Mouse (Mus musculus): ENCODE results near the gene Rps17. TPM values are rescaled to one million over a fixed set of nuclear protein-coding genes. Genes with fewer than 3 reads are reported as not detected.

Rps17 gene
- total RNA-seq, 2 experiments from 2014 or later: 997 to 1,016 TPM

DNA sequence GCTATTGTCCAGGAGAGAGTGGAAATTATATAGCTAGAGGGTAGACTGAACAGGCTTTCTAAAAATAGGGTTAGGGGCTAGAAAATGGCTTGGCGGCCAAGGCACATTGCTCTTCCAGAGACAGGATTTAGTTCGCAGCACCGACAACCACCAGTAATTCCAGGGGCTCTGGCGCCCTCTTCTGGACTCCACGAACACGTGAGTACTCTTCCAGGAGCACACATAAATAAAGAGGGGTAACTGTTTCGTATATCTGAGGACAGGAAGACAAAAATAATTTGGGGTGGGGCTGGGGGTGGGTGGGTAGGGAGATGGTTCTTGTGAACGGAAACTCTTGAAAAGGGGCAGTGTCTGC, 8.6 kb downstream of the Rps17 start:
- peak; percentile 63 to 77 for DNase-seq
- intact Hi-C loops (cut with DNase I): loop anchor here (1.0 kb wide), 2 partner anchors 126 to 169 kb away; no protein-coding TSS in a partner anchor

DNA sequence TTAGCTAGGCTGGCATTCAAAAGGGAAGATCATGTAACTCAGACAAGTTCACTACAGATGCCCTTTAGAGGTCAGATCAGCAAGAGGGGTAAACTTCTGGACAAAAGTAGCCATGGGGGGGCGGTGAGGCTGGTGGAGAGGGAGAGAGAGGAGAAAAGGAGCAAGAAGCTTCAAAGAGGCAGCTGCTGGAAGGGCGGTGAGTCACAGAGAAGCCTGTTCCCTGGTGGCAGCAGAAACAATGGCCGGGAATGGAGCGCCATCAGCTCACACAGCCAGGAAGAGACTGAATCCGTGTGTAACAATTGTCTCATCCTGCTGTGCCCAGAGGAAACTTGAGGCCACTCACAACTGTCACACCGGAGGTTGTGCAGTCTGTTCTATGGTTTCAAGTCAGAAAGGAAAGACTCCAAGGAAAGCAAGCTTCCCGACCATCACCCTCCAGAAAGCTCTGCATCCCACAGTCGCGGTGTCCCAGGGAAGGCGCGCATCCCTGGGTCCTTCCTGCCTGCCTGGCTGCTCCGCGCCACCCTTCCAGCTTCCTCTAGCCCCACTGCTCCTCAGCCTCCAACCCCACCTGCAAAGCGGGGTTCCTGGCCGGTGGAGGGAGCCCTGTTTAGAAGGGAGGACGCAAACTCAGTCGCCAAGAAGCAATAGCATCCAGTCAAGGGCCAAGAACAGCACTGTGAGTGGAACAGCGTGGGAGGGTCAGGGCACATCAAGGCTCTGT, 9.2 kb downstream of the Rps17 start:
- intact Hi-C loops (cut with DNase I): loop anchor here (1.0 kb wide), 2 partner anchors 126 to 169 kb away; no protein-coding TSS in a partner anchor
- DNase-seq: peak; percentile 46 to 58

DNA sequence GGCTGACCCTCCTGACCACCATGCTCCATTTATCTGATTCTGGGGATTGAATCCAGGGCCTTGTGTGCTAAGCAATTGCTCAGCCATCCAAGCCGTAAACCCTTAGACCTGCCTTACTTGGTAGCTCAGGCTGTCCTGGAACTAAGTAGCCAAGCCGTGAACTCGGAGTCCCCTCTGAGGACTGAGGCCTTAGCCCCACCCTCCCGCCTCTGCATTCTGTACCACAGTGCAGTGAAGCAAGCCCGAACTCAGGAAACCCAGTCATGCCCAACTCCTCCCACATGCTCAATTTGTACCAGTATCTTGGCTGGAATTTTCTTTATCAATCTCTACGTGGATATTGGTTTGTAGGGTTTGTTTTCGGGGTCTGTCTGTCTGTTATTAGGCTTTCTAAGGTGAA, 13.2 kb downstream of the Rps17 start:
- intact Hi-C loops (cut with DNase I): no loop called here
- DNase-seq: no peak

DNA sequence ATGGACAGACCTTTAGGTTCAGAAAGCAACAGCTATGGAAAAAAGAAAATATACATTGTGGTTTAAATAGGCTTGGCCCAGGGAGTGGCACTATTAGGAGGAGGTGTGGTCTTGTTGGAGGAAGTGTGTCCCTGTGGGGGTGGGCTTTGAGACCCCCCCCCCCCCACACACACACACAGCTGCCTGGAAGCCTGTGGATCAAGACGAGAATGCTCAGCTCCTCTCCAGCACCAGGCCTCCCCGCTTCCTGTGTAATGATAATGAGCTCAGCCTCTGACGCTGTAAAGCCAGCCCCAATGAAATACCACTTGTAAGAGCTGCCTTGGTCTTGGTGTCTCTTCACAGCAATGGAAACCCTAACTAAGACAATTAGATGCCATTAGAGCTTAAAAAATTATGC, 14.3 kb downstream of the Rps17 start:
- intact Hi-C loops (cut with DNase I): no loop called here
- DNase-seq: no peak

DNA sequence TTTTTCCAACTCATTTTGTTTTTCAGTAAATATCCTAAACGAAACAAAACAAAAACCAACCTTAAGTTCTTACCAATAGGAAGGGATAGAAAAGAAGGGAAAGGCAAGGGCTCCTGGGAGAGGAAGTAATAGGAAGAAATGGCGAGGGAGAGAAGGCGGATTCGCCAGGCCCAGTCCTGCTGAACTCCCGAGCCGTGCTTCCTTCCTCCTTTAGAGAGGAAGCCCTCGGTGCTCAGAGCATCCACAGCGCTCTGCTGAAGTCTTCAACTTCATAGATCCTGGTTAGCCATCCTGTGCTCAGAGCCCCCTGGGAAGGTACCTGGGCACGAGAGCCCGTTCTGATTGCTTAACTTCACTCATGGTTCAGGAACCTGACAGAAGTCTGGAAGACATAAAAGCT, 17.4 kb downstream of the Rps17 start:
- DNase-seq: no peak
- intact Hi-C loops (cut with DNase I): no loop called here

DNA sequence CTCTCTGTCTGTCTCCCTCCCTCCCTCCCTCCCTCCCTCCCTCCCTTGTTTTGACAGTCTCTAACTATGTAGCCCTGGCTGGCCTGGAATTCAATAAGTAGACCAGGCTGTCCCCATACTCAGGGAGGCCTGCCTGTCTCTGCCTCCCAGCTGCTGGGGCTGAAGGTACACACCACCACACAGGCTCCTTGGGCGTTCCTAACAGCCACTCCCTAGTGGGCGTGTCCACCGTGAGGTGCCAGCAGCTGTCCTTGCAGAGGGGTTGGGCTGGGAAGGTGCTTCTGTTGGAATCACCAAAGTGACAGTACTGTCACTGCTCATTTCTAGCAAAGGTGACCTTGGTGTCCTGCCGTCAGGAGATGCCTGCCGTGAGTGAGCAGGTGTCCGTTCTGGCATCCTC, 18.2 kb downstream of the Rps17 start:
- intact Hi-C loops (cut with DNase I): no loop called here

DNA sequence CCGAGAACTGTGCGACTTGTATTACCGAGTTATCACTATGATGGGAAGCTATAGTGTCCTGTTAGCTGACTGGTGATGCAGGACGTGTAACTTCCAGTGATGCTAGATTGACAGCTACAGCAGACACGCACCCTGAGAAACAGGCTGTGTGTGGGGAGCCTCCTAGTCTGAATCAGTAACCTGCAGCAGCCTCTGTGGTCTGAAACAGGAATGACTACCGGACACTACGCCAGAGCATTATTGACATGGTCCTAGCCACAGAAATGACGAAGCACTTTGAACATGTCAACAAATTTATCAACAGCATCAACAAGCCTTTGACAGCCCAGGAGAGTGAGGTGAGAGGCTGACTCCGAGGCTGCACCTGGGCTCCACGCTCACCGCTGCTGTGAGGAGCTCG, 19.0 kb downstream of the Rps17 start:
- intact Hi-C loops (cut with DNase I): no loop called here
- DNase-seq: no peak

More for the DNA sequence above, 18.2 kb downstream of the Rps17 start:
- DNase-seq: no peak

DNA sequence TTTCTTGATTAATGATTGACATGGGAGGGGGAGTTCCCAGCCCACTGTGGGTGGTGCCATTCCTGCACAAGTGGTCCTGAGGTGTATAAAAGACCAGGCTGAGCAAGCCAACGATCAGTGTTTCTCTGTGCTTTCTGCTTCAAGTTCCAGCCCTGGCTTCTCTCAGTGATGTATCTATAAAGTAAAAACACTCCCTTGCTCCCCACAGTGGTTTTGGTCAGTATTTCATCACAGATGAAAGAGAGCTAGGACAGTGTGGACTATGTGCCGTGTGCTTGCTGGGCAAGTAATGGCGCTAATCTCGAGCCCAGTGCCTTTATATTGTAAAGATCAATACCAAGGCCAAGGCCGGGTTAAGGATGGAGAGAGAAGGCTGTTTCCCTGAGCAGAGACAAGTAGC, 23.3 kb downstream of the Rps17 start:
- intact Hi-C loops (cut with DNase I): no loop called here
- DNase-seq: no peak

DNA sequence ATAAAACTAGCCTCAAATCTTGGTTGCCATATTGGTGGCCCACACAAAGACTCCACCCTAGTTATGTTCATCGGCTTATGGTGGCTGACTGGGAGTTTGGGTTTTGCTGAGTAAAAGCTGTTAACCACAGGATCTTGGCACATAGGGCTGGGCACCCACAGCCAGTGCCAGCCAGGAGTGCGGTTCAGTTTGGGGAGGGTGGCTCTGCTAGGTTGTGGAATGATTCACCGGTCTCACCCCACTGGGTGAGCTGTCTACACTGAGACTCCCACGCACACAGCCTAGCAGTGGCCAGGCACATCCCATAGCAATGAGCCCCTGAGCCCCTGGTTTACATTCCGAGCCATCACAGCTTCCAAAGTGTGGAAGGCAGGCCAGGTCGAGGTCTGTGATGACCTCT, 25.3 kb downstream of the Rps17 start:
- no peak for DNase-seq
- intact Hi-C loops (cut with DNase I): no loop called here

DNA sequence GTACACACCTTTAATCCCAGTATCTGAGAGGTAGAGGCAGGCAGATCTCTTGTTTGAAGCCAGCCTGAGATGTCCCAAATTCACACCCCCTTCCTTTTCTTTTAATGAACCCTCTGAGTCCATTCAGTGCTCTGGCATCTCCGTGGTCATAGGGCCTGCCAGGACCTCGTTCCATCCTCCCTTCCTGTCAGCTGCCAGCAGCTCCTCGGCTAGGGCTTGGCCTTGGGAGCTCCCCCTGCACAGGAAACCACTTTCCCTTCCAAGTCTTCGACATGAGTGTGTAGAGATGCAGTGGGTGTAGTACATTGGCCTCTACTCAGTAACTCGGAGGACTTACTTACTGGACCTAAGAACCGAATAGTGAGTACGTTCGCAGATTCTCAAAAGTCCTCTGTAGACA, 29.5 kb downstream of the Rps17 start:
- DNase-seq: peak in 1 of 2 experiments; percentile 20

DNA sequence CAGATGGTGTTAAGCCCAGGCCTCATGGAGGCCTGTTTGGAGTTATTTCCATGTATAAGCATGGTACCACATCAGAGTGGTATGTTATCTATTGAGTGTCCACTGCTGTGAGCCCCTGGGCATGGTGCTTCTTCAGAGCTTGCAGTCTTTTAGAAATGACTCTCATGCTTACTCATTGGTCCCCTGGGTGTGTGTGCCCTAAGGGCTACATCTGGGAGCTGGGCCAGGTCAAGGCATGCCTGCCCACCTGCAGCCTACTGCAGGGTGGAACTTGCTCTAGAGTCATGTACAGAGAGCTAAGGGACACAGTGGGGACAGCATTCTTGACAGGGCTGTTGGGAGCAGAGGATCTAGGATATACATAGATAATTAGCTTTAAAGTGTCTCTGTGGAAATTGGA, 33.5 kb downstream of the Rps17 start:
- intact Hi-C loops (cut with DNase I): no loop called here

More for the DNA sequence above, 29.5 kb downstream of the Rps17 start:
- intact Hi-C loops (cut with DNase I): no loop called here

DNA sequence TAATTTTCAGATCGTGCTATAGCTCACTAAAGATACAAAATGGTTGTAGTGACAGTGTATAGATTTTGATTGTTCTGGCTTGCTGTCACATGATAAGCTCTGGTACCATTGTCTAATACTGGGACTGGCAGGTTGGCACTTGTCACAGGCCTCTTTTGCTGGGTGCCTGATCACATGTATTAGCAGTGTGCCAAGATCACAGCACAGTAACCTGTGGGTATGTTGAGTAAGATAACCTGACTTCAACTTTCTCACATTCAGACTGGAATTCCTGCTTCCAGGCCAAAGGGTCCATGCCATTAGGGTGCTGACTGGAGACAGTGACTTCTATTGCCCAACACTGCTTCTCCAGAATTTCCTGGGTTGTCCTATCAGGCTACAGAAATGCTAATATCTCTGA, 33.9 kb downstream of the Rps17 start:
- DNase-seq: no peak

More for the DNA sequence above, 33.5 kb downstream of the Rps17 start:
- DNase-seq: no peak

DNA sequence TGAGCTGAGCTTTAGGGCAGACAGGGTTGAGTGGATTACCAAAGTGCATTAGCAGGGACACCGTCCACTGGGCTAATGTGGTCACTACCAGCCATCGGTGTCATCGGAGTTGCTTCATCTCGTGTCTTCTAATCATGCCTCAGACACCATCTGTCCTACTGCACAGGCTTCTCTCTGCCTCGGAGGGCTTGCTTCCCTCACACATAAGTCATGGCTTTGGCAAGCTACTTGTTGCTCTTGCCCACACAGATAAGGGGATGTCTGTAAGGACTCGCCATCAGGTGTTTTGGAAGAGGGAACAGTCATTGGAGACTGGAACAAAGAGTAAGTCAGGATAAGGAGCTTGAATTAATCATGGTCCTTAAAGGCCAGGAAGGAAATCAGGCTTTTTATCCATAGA, 35.8 kb downstream of the Rps17 start:
- no peak for DNase-seq
- intact Hi-C loops (cut with DNase I): no loop called here

More for the DNA sequence above, 33.9 kb downstream of the Rps17 start:
- intact Hi-C loops (cut with DNase I): no loop called here

DNA sequence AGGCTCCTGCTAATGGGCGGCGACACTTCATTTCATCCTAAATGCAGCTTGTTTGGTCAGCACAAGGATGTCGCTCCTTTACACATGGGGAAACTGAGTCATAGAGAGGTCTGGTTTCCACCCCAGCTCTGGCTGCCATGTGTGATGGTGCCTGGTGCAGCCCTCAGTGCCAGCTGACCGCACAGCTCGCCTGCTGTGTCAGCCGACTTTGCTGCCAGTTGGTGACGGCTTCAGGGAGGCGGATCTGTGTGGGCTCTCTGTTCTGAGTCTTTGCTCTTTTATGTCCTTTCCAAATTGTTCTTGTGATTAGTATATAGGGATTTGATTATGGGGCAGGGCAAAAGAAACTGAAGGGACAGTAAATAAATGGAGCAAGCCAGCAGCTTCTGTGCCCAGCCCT, 37.3 kb downstream of the Rps17 start:
- intact Hi-C loops (cut with DNase I): no loop called here
- no peak for DNase-seq

DNA sequence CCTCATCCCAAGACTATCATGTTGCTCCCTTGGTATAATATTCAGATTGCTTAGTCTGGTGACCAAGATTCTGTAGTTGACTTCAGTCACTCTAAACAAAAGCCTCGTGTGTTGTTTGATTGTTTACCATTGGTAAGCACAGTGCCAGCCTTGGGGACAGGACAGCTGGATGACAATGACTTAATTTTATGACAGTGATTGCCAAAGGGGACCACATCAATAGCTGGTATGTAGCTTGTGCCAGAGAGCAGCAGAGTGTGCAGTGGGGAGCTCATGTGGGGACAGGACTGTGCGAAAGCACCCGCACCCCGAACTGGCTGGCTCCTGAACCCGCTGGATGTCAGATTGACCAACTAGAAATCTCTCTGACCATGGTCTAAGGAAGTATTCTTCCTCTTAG, 40.4 kb downstream of the Rps17 start:
- no peak for DNase-seq
- intact Hi-C loops (cut with DNase I): no loop called here

DNA sequence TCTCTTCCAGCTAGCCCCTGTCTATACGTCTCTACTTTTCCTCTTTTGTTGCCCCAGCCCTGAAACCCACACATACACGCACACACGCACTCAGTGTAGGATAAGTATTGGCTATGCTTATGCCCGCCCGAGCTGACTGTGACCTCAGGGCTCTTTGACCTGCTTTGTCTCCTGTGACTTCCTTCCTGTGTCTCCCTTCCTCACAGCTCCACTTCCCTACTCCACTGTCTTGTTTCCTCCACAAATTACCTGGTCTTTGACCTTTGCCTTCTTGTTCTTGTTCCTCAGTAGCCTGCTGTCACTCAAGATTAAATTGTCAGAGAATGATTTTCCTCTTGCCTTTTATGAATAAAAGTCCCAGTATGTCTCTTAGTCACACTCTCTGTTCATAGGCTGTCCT, 41.0 kb downstream of the Rps17 start:
- intact Hi-C loops (cut with DNase I): no loop called here
- no peak for DNase-seq

DNA sequence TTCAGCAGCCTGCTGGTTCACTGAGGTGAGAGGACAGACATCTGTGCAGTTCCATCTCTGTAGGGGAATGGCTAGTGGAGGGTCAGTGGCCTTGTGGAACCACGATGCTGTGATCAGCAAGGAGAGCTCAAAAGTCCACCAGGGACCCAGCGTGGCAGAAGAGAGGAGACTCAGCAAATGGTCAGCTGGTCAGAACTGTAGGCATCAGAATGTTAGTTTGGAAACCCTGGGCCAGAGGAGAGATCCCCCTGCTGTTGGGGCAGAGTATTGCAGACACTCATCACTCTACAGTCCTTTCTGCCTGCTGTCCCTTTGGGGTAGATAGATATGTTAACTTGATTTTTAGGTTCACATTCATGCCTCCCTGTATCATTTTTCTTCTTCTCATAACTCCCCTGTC, 41.4 kb downstream of the Rps17 start:
- no peak for DNase-seq
- intact Hi-C loops (cut with DNase I): no loop called here

DNA sequence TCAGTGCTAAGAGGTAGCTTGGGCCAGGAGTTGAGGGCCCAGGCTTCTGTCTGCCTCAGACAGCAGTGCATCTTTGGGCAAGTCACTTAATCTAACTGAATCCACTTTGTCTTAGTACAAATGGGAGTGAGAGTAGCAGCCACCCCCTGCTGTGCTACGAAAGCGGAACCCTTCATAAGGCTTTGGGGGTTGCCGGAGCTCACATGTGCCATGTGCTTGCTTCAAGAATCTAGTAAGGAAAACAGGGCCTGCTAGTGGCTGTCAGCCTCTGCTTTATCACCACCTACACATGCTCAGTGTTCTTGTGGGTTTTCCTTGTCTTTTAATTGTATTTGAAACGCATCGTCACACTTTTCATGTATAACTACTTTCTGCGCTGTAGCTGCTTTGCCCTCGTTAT, 43.7 kb downstream of the Rps17 start:
- intact Hi-C loops (cut with DNase I): no loop called here
- DNase-seq: no peak

DNA sequence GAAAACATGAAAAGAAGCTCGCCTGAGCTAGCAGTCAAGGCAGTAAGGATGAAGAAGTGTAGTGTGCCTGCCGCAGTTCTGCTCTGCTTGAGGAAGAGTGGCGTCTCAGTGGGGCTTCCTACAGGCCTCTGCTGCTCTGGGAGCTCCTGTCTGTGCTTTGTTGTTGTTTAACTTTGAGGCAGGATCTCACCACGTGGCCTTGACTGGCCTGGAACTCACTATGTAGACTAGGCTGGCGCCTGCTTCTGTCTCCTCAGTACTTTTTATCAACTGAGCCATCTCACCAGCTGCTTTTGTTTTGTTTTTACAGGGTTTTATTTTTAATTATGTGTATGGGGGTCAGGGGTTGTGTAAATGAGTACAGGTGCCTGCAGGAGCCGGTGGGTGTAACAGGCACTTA, 46.8 kb downstream of the Rps17 start:
- no peak for DNase-seq
- intact Hi-C loops (cut with DNase I): no loop called here

DNA sequence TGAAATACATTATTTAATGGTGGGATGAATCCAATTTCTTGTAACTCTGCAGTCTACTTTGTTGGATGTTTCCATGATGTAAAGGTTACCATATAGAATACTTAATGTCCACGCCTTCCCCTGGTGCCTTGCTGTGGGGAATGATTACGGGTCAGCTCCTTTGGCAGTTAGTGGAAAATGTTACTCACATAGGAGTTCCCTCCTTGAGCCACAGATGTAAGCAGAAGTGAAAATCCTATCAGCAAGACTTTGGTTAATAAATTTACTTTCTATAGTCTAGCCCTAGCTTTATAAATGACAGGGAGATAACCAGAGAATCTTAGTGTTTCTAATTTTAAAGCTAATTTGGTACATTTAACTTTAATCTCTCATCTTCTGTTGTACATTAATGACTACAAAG, 49.9 kb downstream of the Rps17 start:
- intact Hi-C loops (cut with DNase I): no loop called here
- DNase-seq: no peak

Measured in heart, postnatal 10 days (tissue).